Comparison of ENCODE assay signal across 9 mouse cellular contexts in genomic region chr6:92869582-92870219, GRCm38 (mm10). TPM values are rescaled to one million over a fixed set of nuclear protein-coding genes. Genes with fewer than 3 reads are reported as not detected.
DNase-seq lines count a peak whose midpoint lies in the region; ATAC-seq and TF ChIP-seq lines count a peak whose summit lies in the region.
"Had no signal": no experiment of that assay in that cellular context is flagged by ENCODE, and none has a peak within 500 bp of the region (broad histone marks: within the 10 kb centered on the region; RNA-seq: fewer than 3 reads in every experiment).

No protein-coding gene starts in this region.

- TF ChIP-seq POLR2A in spleen, adult 2 months (IDR thresholded peaks at IDR 0.05; ENCODE audit: low read depth, low read length) = no peak

- no peaks in the 10 kb centered on the region for H3K9me3 ChIP-seq in liver, embryonic 11.5 days (ENCODE audit: control insufficient read depth, low read length)
- H3K9me3 ChIP-seq: neural tube, embryonic 12.5 days had no signal

- no peak for TF ChIP-seq CTCF in spleen, adult 2 months (IDR thresholded peaks at IDR 0.05; ENCODE audit: extremely low read depth, insufficient read depth, insufficient read length, insufficient replicate concordance)

- no peaks in the 10 kb centered on the region for H3K27me3 ChIP-seq in spleen, adult 2 months (ENCODE audit: control insufficient read depth, insufficient read depth, low read length)
- H3K27me3 ChIP-seq in liver, embryonic 11.5 days (replicated peaks; ENCODE audit: control insufficient read depth, insufficient read depth, low read length) = no peaks in the 10 kb centered on the region
- H3K27me3 ChIP-seq: neural tube, embryonic 12.5 days had no signal

- H3K4me2 ChIP-seq in liver, embryonic 11.5 days = peak overlapping the region; percentile 5; the same call in 1 of the 2 replicates
- H3K4me2 ChIP-seq: neural tube, embryonic 12.5 days had no signal

- DNase-seq in spleen, adult 2 months (ENCODE audit: low read depth in 1 of 2, low spot score in 2 of 2) = no peak
- no peak for DNase-seq in spleen, postnatal 4 days (ENCODE audit: low spot score in 2 of 2)
- peak; percentile 56 for DNase-seq in gastrocnemius, postnatal 25 days
- no peak for DNase-seq in liver, embryonic 11.5 days (ENCODE audit: low spot score)
- no peak for DNase-seq in thymus, postnatal 0 days (ENCODE audit: low spot score)
- DNase-seq in layer of hippocampus, adult 9-11 months = no peak
- DNase-seq in frontal cortex, postnatal 36 days (ENCODE audit: low spot score in 2 of 2) = no peak

- WGBS in spleen, adult 2 months = 88% methylated on average over 16 of the region's 16 CpGs
- WGBS in liver, embryonic 11.5 days = 42% methylated on average over 16 of the region's 16 CpGs

- peak overlapping the region; percentile 12; the same call in 1 of the 2 replicates for H3K27ac ChIP-seq in spleen, adult 2 months (ENCODE audit: insufficient read depth, low read length)
- H3K27ac ChIP-seq in liver, embryonic 11.5 days (ENCODE audit: low read depth, low read length) = no peak overlapping the region; the same call in 1 of the 2 replicates
- H3K27ac ChIP-seq: neural tube, embryonic 12.5 days had no signal

- H3K4me1 ChIP-seq in spleen, adult 2 months (ENCODE audit: control insufficient read depth, insufficient read depth, insufficient read length) = no peaks in the 10 kb centered on the region
- peaks cover 6% of the 10 kb centered on the region; the same call in 1 of the 2 replicates for H3K4me1 ChIP-seq in liver, embryonic 11.5 days (replicated peaks; ENCODE audit: control insufficient read depth, insufficient read depth, low read length)

- no peak for ATAC-seq in liver, embryonic 11.5 days (replicated peaks; ENCODE audit: low FRiP score)

- H3K36me3 ChIP-seq in spleen, adult 2 months (ENCODE audit: control insufficient read depth, insufficient read depth, low read length) = no peaks in the 10 kb centered on the region
- H3K36me3 ChIP-seq in liver, embryonic 11.5 days (ENCODE audit: control insufficient read depth, insufficient read depth, low read length) = no peaks in the 10 kb centered on the region
- H3K36me3 ChIP-seq: neural tube, embryonic 12.5 days had no signal

- no peak overlapping the region for H3K4me3 ChIP-seq in spleen, adult 2 months (ENCODE audit: extremely low read depth, insufficient read depth, insufficient read length)
- H3K4me3 ChIP-seq in liver, embryonic 11.5 days (ENCODE audit: low read depth, low read length) = no peak overlapping the region
- H3K4me3 ChIP-seq: neural tube, embryonic 12.5 days had no signal

- H3K9ac ChIP-seq in liver, embryonic 11.5 days (ENCODE audit: low read depth, low read length) = no peak overlapping the region
- H3K9ac ChIP-seq: neural tube, embryonic 12.5 days had no signal

RNA-seq across cellular contexts. Expression of gene Gm15737, which starts 0.5 kb away (rescaled TPM):
- polyA plus RNA-seq in spleen, adult 2 months (2012; rRNA removed) = not detected in 2 replicates
- under 1 TPM; 0.48 to 0.74 TPM for total RNA-seq in gastrocnemius, postnatal 25 days (2021)
- polyA plus RNA-seq in liver, embryonic 11.5 days (2014; fragmentation: Nextera tagmentation; extraction: Ambion mirVana) = not detected in 2 replicates
- polyA plus RNA-seq in thymus, postnatal 0 days (2015; fragmentation: Nextera tagmentation; extraction: Ambion mirVana) = not detected in 2 replicates
- total RNA-seq: layer of hippocampus, postnatal 14 days had no signal
- polyA plus RNA-seq: neural tube, embryonic 12.5 days had no signal

RNA-seq across cellular contexts. Expression of gene A730049H05Rik, which starts 53.4 kb away (rescaled TPM):
- 0.08 TPM in 2 replicates for polyA plus RNA-seq in spleen, adult 2 months (2012; rRNA removed)
- under 1 TPM in 1 of 2 experiments, not detected in 1; 0.19 TPM for total RNA-seq in gastrocnemius, postnatal 25 days (2021)
- 0.34 and 0.73 TPM in 2 replicates for polyA plus RNA-seq in liver, embryonic 11.5 days (2014; fragmentation: Nextera tagmentation; extraction: Ambion mirVana)
- 0.23 TPM in 2 replicates for polyA plus RNA-seq in thymus, postnatal 0 days (2015; fragmentation: Nextera tagmentation; extraction: Ambion mirVana)
- polyA plus RNA-seq: neural tube, embryonic 12.5 days had no signal
